Mouse (Mus musculus): ENCODE measurements at regions not wholly inside any gene's neighbourhood (a gene's known extent, or its start where the extent isn't known, plus 50 kb on each side); places are given as distances from the start of the nearest gene placed in this dataset.
A peak's percentile ranks its signal among the peaks of the same experiment; 100 is the strongest.

GRCm38 (mm10) chr15:67950281-67951040 lies 1449.8 kb upstream of the Lrrc6 start:
- no peaks in the 10 kb centered on the region for H3K27me3 ChIP-seq (replicated peaks; ENCODE audit: insufficient read depth, low read length)
- ATAC-seq (no peak), DNase-seq (ENCODE audit: low spot score) (no peak)
- no peak overlapping the region for H3K4me2 ChIP-seq (replicated peaks; ENCODE audit: low read depth, low read length)
- H3K4me1 ChIP-seq (ENCODE audit: insufficient read depth, low read depth, low read length) = no peaks in the 10 kb centered on the region
- no peak overlapping the region for H3K4me3 ChIP-seq (ENCODE audit: low read depth, low read length)
- TF ChIP-seq CTCF (IDR thresholded peaks at IDR 0.05) = no peak
- no peak for TF ChIP-seq EP300 (IDR thresholded peaks at IDR 0.05)
- 63% methylated on average over 6 of the region's 6 CpGs for WGBS
- H3K9ac ChIP-seq (replicated peaks; ENCODE audit: low read depth) = no peak overlapping the region
- no peak overlapping the region for H3K27ac ChIP-seq (ENCODE audit: low read length)
- H3K9me3 ChIP-seq (ENCODE audit: low read length) = no peaks in the 10 kb centered on the region
- no peaks in the 10 kb centered on the region for H3K36me3 ChIP-seq (ENCODE audit: insufficient read depth, low read length)

- Histone ChIP-seq H3K27me3 (replicated peaks; ENCODE audit: insufficient read depth, low read length) (no peaks in the 10 kb centered on the region), H3K4me3 (ENCODE audit: low read depth, low read length) (no peak overlapping the region), H3K36me3 (ENCODE audit: insufficient read depth, low read length) (no peaks in the 10 kb centered on the region), H3K27ac (ENCODE audit: low read length) (no peak overlapping the region), H3K9ac (replicated peaks; ENCODE audit: low read depth) (no peak overlapping the region), H3K9me3 (ENCODE audit: low read length) (no peaks in the 10 kb centered on the region), H3K4me1 (ENCODE audit: insufficient read depth, low read depth, low read length) (no peaks in the 10 kb centered on the region), H3K4me2 (replicated peaks; ENCODE audit: low read depth, low read length) (no peak overlapping the region)
- ATAC-seq (peak; percentile 53), DNase-seq (ENCODE audit: low spot score) (peak; percentile 61)
- WGBS = 60% methylated on average over 3 of the region's 3 CpGs
- TF ChIP-seq EP300 (IDR thresholded peaks at IDR 0.05) (peak; percentile 51; the same call in 1 of the 2 replicates), CTCF (IDR thresholded peaks at IDR 0.05) (no peak)
These were observed 1443.8 kb upstream of the Lrrc6 start for GRCm38 (mm10) chr15:67944330-67945082.

GRCm38 (mm10) chr15:67943046-67943445 lies 1442.3 kb upstream of the Lrrc6 start:
- Histone ChIP-seq H3K4me1 (ENCODE audit: insufficient read depth, low read depth, low read length) (no peaks in the 10 kb centered on the region), H3K9me3 (ENCODE audit: low read length) (no peaks in the 10 kb centered on the region), H3K9ac (replicated peaks; ENCODE audit: low read depth) (no peak overlapping the region), H3K4me3 (ENCODE audit: low read depth, low read length) (no peak overlapping the region), H3K27me3 (replicated peaks; ENCODE audit: insufficient read depth, low read length) (no peaks in the 10 kb centered on the region), H3K4me2 (replicated peaks; ENCODE audit: low read depth, low read length) (no peak overlapping the region), H3K27ac (ENCODE audit: low read length) (no peak overlapping the region), H3K36me3 (ENCODE audit: insufficient read depth, low read length) (no peaks in the 10 kb centered on the region)
- ATAC-seq (no peak), DNase-seq (ENCODE audit: low spot score) (no peak)
- TF ChIP-seq CTCF (IDR thresholded peaks at IDR 0.05) (no peak), EP300 (IDR thresholded peaks at IDR 0.05) (no peak)

GRCm38 (mm10) chr15:67940510-67940909 lies 1439.8 kb upstream of the Lrrc6 start:
- H3K4me1 ChIP-seq (ENCODE audit: insufficient read depth, low read depth, low read length) = no peaks in the 10 kb centered on the region
- TF ChIP-seq CTCF (IDR thresholded peaks at IDR 0.05) (no peak), EP300 (IDR thresholded peaks at IDR 0.05) (no peak)
- no peak overlapping the region for H3K4me2 ChIP-seq (replicated peaks; ENCODE audit: low read depth, low read length)
- H3K4me3 ChIP-seq (ENCODE audit: low read depth, low read length) = no peak overlapping the region
- ATAC-seq = no peak
- H3K27ac ChIP-seq (ENCODE audit: low read length) = no peak overlapping the region
- H3K9me3 ChIP-seq (ENCODE audit: low read length) = no peaks in the 10 kb centered on the region
- peak; percentile 29 for DNase-seq (ENCODE audit: low spot score)
- no peaks in the 10 kb centered on the region for H3K36me3 ChIP-seq (ENCODE audit: insufficient read depth, low read length)
- no peak overlapping the region for H3K9ac ChIP-seq (replicated peaks; ENCODE audit: low read depth)
- H3K27me3 ChIP-seq (replicated peaks; ENCODE audit: insufficient read depth, low read length) = no peaks in the 10 kb centered on the region
- 55% methylated on average over 1 of the region's 1 CpGs for WGBS

- WGBS = 63% methylated on average over 2 of the region's 2 CpGs
- TF ChIP-seq CTCF (IDR thresholded peaks at IDR 0.05) = no peak
- TF ChIP-seq EP300 (IDR thresholded peaks at IDR 0.05) = no peak
- Histone ChIP-seq H3K9me3 (ENCODE audit: low read length) (no peaks in the 10 kb centered on the region), H3K4me1 (ENCODE audit: insufficient read depth, low read depth, low read length) (no peaks in the 10 kb centered on the region), H3K27me3 (replicated peaks; ENCODE audit: insufficient read depth, low read length) (no peaks in the 10 kb centered on the region), H3K27ac (ENCODE audit: low read length) (no peak overlapping the region), H3K9ac (replicated peaks; ENCODE audit: low read depth) (no peak overlapping the region), H3K4me2 (replicated peaks; ENCODE audit: low read depth, low read length) (no peak overlapping the region), H3K36me3 (ENCODE audit: insufficient read depth, low read length) (no peaks in the 10 kb centered on the region), H3K4me3 (ENCODE audit: low read depth, low read length) (no peak overlapping the region)
- DNase-seq (ENCODE audit: low spot score) (no peak), ATAC-seq (no peak)
These were observed 1424.2 kb upstream of the Lrrc6 start for GRCm38 (mm10) chr15:67924885-67925284.

- WGBS = 65% methylated on average over 2 of the region's 2 CpGs
- Histone ChIP-seq H3K9me3 (ENCODE audit: low read length) (no peaks in the 10 kb centered on the region), H3K9ac (replicated peaks; ENCODE audit: low read depth) (no peak overlapping the region), H3K4me2 (replicated peaks; ENCODE audit: low read depth, low read length) (no peak overlapping the region), H3K36me3 (ENCODE audit: insufficient read depth, low read length) (no peaks in the 10 kb centered on the region), H3K4me3 (ENCODE audit: low read depth, low read length) (no peak overlapping the region), H3K4me1 (ENCODE audit: insufficient read depth, low read depth, low read length) (no peaks in the 10 kb centered on the region), H3K27ac (ENCODE audit: low read length) (no peak overlapping the region), H3K27me3 (replicated peaks; ENCODE audit: insufficient read depth, low read length) (no peaks in the 10 kb centered on the region)
- ATAC-seq (no peak), DNase-seq (ENCODE audit: low spot score) (no peak)
- no peak for TF ChIP-seq EP300 (IDR thresholded peaks at IDR 0.05)
- TF ChIP-seq CTCF (IDR thresholded peaks at IDR 0.05) = no peak
These were observed 1406.3 kb upstream of the Lrrc6 start for GRCm38 (mm10) chr15:67907034-67907433.

All from lung, postnatal 0 days (tissue).